Comparison of ENCODE assay signal across 27 mouse cellular contexts in genomic region chr11:103923957-103924356, GRCm38 (mm10).
"Had no signal": no experiment of that assay in that cellular context is flagged by ENCODE, and none has a peak within 500 bp of the region (broad histone marks: within the 10 kb centered on the region; RNA-seq: fewer than 3 reads in every experiment).

No protein-coding gene starts in this region.

- H3K4me3 ChIP-seq: embryonic facial prominence, embryonic 10.5 days; embryonic facial prominence, embryonic 12.5 days; embryonic facial prominence, embryonic 13.5 days; embryonic facial prominence, embryonic 15.5 days; erythroblast, embryonic 14.5 days; forebrain, embryonic 10.5 days; forebrain, embryonic 12.5 days; forebrain, embryonic 13.5 days; forebrain, embryonic 15.5 days; gastrocnemius, adult 2 months; heart, adult 2 months; heart, embryonic 10.5 days had no signal

- DNase-seq: cerebellum, adult 9-10 months; cerebellum, adult 9-11 months; cerebellum, postnatal 10 days; cerebellum, postnatal 14 days; cerebellum, postnatal 25 days; cerebellum, postnatal 36 days; embryo, embryonic 11 days; forebrain, postnatal 0 days; gastrocnemius, adult 2 months; gastrocnemius, postnatal 10 days; gastrocnemius, postnatal 14 days; gastrocnemius, postnatal 25 days; gastrocnemius, postnatal 36 days; heart, adult 18-20 months; heart, adult 2 months had no signal

- ATAC-seq: forebrain, embryonic 13.5 days; forebrain, embryonic 14.5 days; forebrain, embryonic 15.5 days; forebrain, embryonic 16.5 days; forebrain, postnatal 0 days had no signal

- H3K27me3 ChIP-seq: embryonic facial prominence, embryonic 12.5 days; embryonic facial prominence, embryonic 13.5 days; embryonic facial prominence, embryonic 15.5 days; forebrain, embryonic 12.5 days; forebrain, embryonic 13.5 days; forebrain, embryonic 15.5 days had no signal

- H3K27ac ChIP-seq: embryonic facial prominence, embryonic 10.5 days; embryonic facial prominence, embryonic 12.5 days; embryonic facial prominence, embryonic 13.5 days; embryonic facial prominence, embryonic 15.5 days; forebrain, embryonic 10.5 days; forebrain, embryonic 12.5 days; forebrain, embryonic 13.5 days; forebrain, embryonic 15.5 days; gastrocnemius, adult 2 months; heart, adult 2 months; heart, embryonic 10.5 days had no signal

- H3K9me3 ChIP-seq: embryonic facial prominence, embryonic 10.5 days; embryonic facial prominence, embryonic 12.5 days; embryonic facial prominence, embryonic 13.5 days; embryonic facial prominence, embryonic 15.5 days; forebrain, embryonic 10.5 days; forebrain, embryonic 12.5 days; forebrain, embryonic 13.5 days; forebrain, embryonic 15.5 days; heart, embryonic 10.5 days had no signal

- H3K4me1 ChIP-seq: embryonic facial prominence, embryonic 10.5 days; embryonic facial prominence, embryonic 12.5 days; embryonic facial prominence, embryonic 13.5 days; embryonic facial prominence, embryonic 15.5 days; forebrain, embryonic 10.5 days; forebrain, embryonic 12.5 days; forebrain, embryonic 13.5 days; forebrain, embryonic 15.5 days; heart, embryonic 10.5 days had no signal

- H3K4me2 ChIP-seq: embryonic facial prominence, embryonic 12.5 days; embryonic facial prominence, embryonic 13.5 days; embryonic facial prominence, embryonic 15.5 days; forebrain, embryonic 12.5 days; forebrain, embryonic 13.5 days; forebrain, embryonic 15.5 days had no signal

- H3K9ac ChIP-seq: embryonic facial prominence, embryonic 12.5 days; embryonic facial prominence, embryonic 13.5 days; embryonic facial prominence, embryonic 15.5 days; forebrain, embryonic 12.5 days; forebrain, embryonic 13.5 days; forebrain, embryonic 15.5 days; forebrain, postnatal 0 days had no signal
